Mouse (Mus musculus): ENCODE measurements around the gene Olfr918. TPM values are rescaled to one million over a fixed set of nuclear protein-coding genes. Genes with fewer than 3 reads are reported as not detected.

The Olfr918 gene
- polyA plus RNA-seq, 1 experiment from 2014 or later = not detected

Other genes with a start within 250 kb of the Olfr918 start
- not detected in 2 replicates for gene Olfr901, start 245.1 kb downstream of the Olfr918 start, polyA plus RNA-seq (2014; fragmentation: Nextera tagmentation; extraction: Ambion mirVana)
- not detected in 2 replicates for gene Olfr902, start 226.9 kb downstream of the Olfr918 start, polyA plus RNA-seq (2014; fragmentation: Nextera tagmentation; extraction: Ambion mirVana)
- not detected in 2 replicates for gene Olfr904, start 211.5 kb downstream of the Olfr918 start, polyA plus RNA-seq (2014; fragmentation: Nextera tagmentation; extraction: Ambion mirVana)
- not detected in 2 replicates for gene Olfr905, start 203.5 kb downstream of the Olfr918 start, polyA plus RNA-seq (2014; fragmentation: Nextera tagmentation; extraction: Ambion mirVana)
- not detected in 2 replicates for gene Olfr906, start 187.5 kb downstream of the Olfr918 start, polyA plus RNA-seq (2014; fragmentation: Nextera tagmentation; extraction: Ambion mirVana)
- gene Olfr907, start 178.8 kb downstream of the Olfr918 start, polyA plus RNA-seq (2014; fragmentation: Nextera tagmentation; extraction: Ambion mirVana) = not detected in 2 replicates
- gene Olfr911-ps1, start 153.0 kb downstream of the Olfr918 start, polyA plus RNA-seq (2014; fragmentation: Nextera tagmentation; extraction: Ambion mirVana) = not detected in 2 replicates
- not detected in 2 replicates for gene Olfr910, start 136.8 kb downstream of the Olfr918 start, polyA plus RNA-seq (2014; fragmentation: Nextera tagmentation; extraction: Ambion mirVana)
- gene Olfr912, start 94.4 kb downstream of the Olfr918 start, polyA plus RNA-seq (2014; fragmentation: Nextera tagmentation; extraction: Ambion mirVana) = not detected in 2 replicates
- not detected in 2 replicates for gene Olfr913, start 81.8 kb downstream of the Olfr918 start, polyA plus RNA-seq (2014; fragmentation: Nextera tagmentation; extraction: Ambion mirVana)
- gene Olfr914, start 69.5 kb downstream of the Olfr918 start, polyA plus RNA-seq (2014; fragmentation: Nextera tagmentation; extraction: Ambion mirVana) = not detected in 2 replicates
- not detected in 2 replicates for gene Olfr916, start 14.7 kb downstream of the Olfr918 start, polyA plus RNA-seq (2014; fragmentation: Nextera tagmentation; extraction: Ambion mirVana)
- gene Olfr917, start 8.8 kb downstream of the Olfr918 start, polyA plus RNA-seq (2014; fragmentation: Nextera tagmentation; extraction: Ambion mirVana) = not detected in 2 replicates
- not detected in 2 replicates for gene Olfr919, start 29.1 kb upstream of the Olfr918 start, polyA plus RNA-seq (2014; fragmentation: Nextera tagmentation; extraction: Ambion mirVana)
- 8.2 and 10.6 TPM in 2 replicates for gene Vwa5a, start 43.7 kb upstream of the Olfr918 start, polyA plus RNA-seq (2014; fragmentation: Nextera tagmentation; extraction: Ambion mirVana)
- not detected in 2 replicates for gene Olfr920, start 77.7 kb upstream of the Olfr918 start, polyA plus RNA-seq (2014; fragmentation: Nextera tagmentation; extraction: Ambion mirVana)
- gene Olfr921, start 98.5 kb upstream of the Olfr918 start, polyA plus RNA-seq (2014; fragmentation: Nextera tagmentation; extraction: Ambion mirVana) = not detected in 2 replicates
- not detected in 2 replicates for gene Olfr922, start 140.0 kb upstream of the Olfr918 start, polyA plus RNA-seq (2014; fragmentation: Nextera tagmentation; extraction: Ambion mirVana)
- not detected in 2 replicates for gene Olfr923, start 151.9 kb upstream of the Olfr918 start, polyA plus RNA-seq (2014; fragmentation: Nextera tagmentation; extraction: Ambion mirVana)
- gene Olfr924, start 169.8 kb upstream of the Olfr918 start, polyA plus RNA-seq (2014; fragmentation: Nextera tagmentation; extraction: Ambion mirVana) = not detected in 2 replicates
- gene Olfr26, start 180.5 kb upstream of the Olfr918 start, polyA plus RNA-seq (2014; fragmentation: Nextera tagmentation; extraction: Ambion mirVana) = not detected in 2 replicates
- gene Olfr926, start 202.5 kb upstream of the Olfr918 start, polyA plus RNA-seq (2014; fragmentation: Nextera tagmentation; extraction: Ambion mirVana) = not detected in 2 replicates

Data from midbrain, embryonic 11.5 days (tissue).